Mouse (Mus musculus): Measurements from ENCODE around the gene Ptprm. TPM values are rescaled to one million over a fixed set of nuclear protein-coding genes. Genes with fewer than 3 reads are reported as not detected.

Ptprm gene
- polyA plus RNA-seq, 2 experiments = 0.66 to 0.79 TPM

DNA sequence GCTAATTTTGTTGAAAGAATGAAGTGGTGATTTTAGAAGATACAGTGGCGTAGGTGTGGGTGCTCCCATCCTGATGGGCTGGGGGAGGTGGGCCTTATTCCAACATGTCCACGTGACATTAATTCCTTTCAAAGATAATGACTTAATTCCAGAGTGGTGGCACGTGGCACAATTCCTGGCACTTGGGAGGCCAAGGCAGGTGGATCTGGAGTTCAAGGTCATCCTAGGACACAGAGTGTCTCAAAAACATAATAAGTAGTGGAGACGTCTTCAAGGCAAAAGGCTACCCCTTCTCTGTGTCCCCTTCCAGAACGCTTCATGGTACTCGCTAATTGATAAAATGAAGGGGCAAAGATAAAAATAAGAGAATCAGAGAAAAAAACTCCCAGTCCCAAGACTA lies 7.9 kb upstream of the Ptprm start:
- DNase-seq (ENCODE audit: low read depth in 3 of 3, low spot score in 3 of 3) (no peak), ATAC-seq (ENCODE audit: insufficient read depth) (no peak)
- H3K9me3 ChIP-seq (ENCODE audit: control insufficient read depth, low read length) = no peaks in the 10 kb centered on the region
- H3K36me3 ChIP-seq (replicated peaks; ENCODE audit: control insufficient read depth, insufficient read depth, low read depth) = no peaks in the 10 kb centered on the region
- no peak overlapping the region for H3K4me3 ChIP-seq (ENCODE audit: insufficient read depth in 1 of 2, low read depth in 2 of 2, low read length in 2 of 2)
- no peaks in the 10 kb centered on the region for H3K4me1 ChIP-seq (replicated peaks; ENCODE audit: control insufficient read depth in 2 of 2, insufficient read depth in 2 of 2, low read length in 1 of 2)
- TF ChIP-seq CTCF (IDR thresholded peaks at IDR 0.05; ENCODE audit: low read depth) (no peak), EP300 (IDR thresholded peaks at IDR 0.05; ENCODE audit: low read depth) (no peak)
- WGBS (ENCODE audit: insufficient replicate concordance) = 70% methylated on average over 6 of the region's 6 CpGs
- H3K27ac ChIP-seq = no peak overlapping the region
- no peaks in the 10 kb centered on the region for H3K27me3 ChIP-seq (ENCODE audit: control insufficient read depth, insufficient read depth, low read length)
- no peak overlapping the region for H3K9ac ChIP-seq (replicated peaks)
- H3K4me2 ChIP-seq (ENCODE audit: low read depth) = no peak overlapping the region

DNA sequence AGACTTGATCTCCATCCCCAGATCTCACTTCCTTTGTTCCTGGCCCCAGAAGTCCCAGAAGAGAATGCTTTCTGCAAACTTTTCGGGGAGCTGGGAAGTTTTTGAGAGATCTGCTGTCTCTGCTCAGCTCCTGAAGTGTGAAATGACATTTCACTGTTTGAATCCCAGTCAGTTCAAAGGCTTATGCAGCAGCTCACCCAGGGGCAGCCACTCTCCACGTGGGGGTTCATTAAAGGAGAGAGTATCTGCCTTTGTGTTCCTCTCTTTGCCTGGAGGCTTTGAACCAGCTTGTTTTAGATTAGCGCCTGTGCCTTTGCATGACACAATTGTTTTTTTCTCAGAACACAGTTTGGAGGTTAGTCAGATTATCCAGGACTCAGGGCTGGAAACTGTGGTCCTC lies 6.3 kb upstream of the Ptprm start:
- 26% methylated on average over 3 of the region's 3 CpGs for WGBS (ENCODE audit: insufficient replicate concordance)
- H3K36me3 ChIP-seq (replicated peaks; ENCODE audit: control insufficient read depth, insufficient read depth, low read depth) = no peaks in the 10 kb centered on the region
- ATAC-seq (ENCODE audit: insufficient read depth) = no peak

DNA sequence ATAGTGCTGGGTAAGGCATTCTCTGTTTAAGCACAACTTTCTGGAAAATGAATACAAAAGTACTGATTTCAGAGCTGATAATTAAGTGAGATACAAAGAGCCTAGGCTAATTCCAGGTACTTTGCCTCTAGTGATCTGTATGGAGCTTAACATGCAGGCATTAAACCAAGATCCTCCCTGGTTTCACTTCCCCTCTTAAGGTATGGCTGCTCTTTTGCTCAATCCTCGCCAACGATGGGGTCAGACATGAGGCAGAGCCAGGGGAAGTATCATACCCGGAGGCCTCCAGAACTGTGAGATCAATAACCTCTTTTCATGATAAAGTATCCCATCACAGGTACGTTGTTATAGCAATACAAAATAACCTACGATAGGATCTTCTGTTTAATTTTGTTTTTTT lies 5.3 kb upstream of the Ptprm start:
- Histone ChIP-seq H3K27me3 (ENCODE audit: control insufficient read depth, insufficient read depth, low read length) (peaks cover 10% of the 10 kb centered on the region), H3K4me1 (replicated peaks; ENCODE audit: control insufficient read depth in 2 of 2, insufficient read depth in 2 of 2, low read length in 1 of 2) (no peaks in the 10 kb centered on the region; a peak in 1 of 4 replicates), H3K4me3 (ENCODE audit: insufficient read depth in 1 of 2, low read depth in 2 of 2, low read length in 2 of 2) (no peak overlapping the region), H3K36me3 (replicated peaks; ENCODE audit: control insufficient read depth, insufficient read depth, low read depth) (no peaks in the 10 kb centered on the region), H3K4me2 (ENCODE audit: low read depth) (no peak overlapping the region), H3K9ac (replicated peaks) (no peak overlapping the region), H3K9me3 (ENCODE audit: control insufficient read depth, low read length) (no peaks in the 10 kb centered on the region), H3K27ac (no peak overlapping the region)
- DNase-seq (ENCODE audit: low read depth in 3 of 3, low spot score in 3 of 3) (no peak), ATAC-seq (ENCODE audit: insufficient read depth) (no peak)
- TF ChIP-seq CTCF (IDR thresholded peaks at IDR 0.05; ENCODE audit: low read depth) (no peak), EP300 (IDR thresholded peaks at IDR 0.05; ENCODE audit: low read depth) (no peak)
- 57% methylated on average over 5 of the region's 5 CpGs for WGBS (ENCODE audit: insufficient replicate concordance)

More for the DNA sequence above, 6.3 kb upstream of the Ptprm start:
- Histone ChIP-seq H3K9ac (replicated peaks) (no peak overlapping the region), H3K4me2 (ENCODE audit: low read depth) (no peak overlapping the region), H3K4me1 (replicated peaks; ENCODE audit: control insufficient read depth in 2 of 2, insufficient read depth in 2 of 2, low read length in 1 of 2) (no peaks in the 10 kb centered on the region), H3K27me3 (ENCODE audit: control insufficient read depth, insufficient read depth, low read length) (peaks cover under 1% of the 10 kb centered on the region; the same call in 1 of the 2 replicates), H3K4me3 (ENCODE audit: insufficient read depth in 1 of 2, low read depth in 2 of 2, low read length in 2 of 2) (no peak overlapping the region), H3K9me3 (ENCODE audit: control insufficient read depth, low read length) (no peaks in the 10 kb centered on the region), H3K27ac (no peak overlapping the region)
- no peak for DNase-seq (ENCODE audit: low read depth in 3 of 3, low spot score in 3 of 3)
- TF ChIP-seq EP300 (IDR thresholded peaks at IDR 0.05; ENCODE audit: low read depth) (no peak), CTCF (IDR thresholded peaks at IDR 0.05; ENCODE audit: low read depth) (no peak)

DNA sequence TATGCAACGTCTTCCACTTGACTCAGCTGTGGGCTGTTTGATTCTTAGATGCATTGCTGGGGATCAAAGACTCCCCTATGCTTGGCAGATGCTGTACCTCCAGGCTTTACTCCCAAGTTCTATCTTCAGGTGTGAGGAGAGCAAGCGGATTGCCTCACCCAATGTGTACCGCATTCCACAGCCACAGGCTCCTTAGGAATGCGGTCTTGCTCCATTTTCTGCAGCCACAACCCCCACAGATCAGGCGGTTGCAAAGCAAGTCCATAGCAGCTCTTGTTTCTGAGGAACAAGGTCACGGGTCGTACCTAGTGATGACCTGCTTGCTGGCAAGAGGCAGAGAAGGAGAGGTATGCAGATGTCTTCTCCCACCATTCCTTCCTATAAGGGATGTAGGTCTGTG lies 4.3 kb upstream of the Ptprm start:
- H3K4me2 ChIP-seq (ENCODE audit: low read depth) = no peak overlapping the region
- no peak overlapping the region for H3K4me3 ChIP-seq (ENCODE audit: insufficient read depth in 1 of 2, low read depth in 2 of 2, low read length in 2 of 2)
- no peaks in the 10 kb centered on the region for H3K36me3 ChIP-seq (replicated peaks; ENCODE audit: control insufficient read depth, insufficient read depth, low read depth)
- H3K27me3 ChIP-seq (ENCODE audit: control insufficient read depth, insufficient read depth, low read length) = peaks cover 21% of the 10 kb centered on the region
- no peaks in the 10 kb centered on the region; a peak in 1 of 4 replicates for H3K4me1 ChIP-seq (replicated peaks; ENCODE audit: control insufficient read depth in 2 of 2, insufficient read depth in 2 of 2, low read length in 1 of 2)
- H3K9me3 ChIP-seq (ENCODE audit: control insufficient read depth, low read length) = no peaks in the 10 kb centered on the region
- 73% methylated on average over 7 of the region's 7 CpGs for WGBS (ENCODE audit: insufficient replicate concordance)
- TF ChIP-seq CTCF (IDR thresholded peaks at IDR 0.05; ENCODE audit: low read depth) = no peak
- TF ChIP-seq EP300 (IDR thresholded peaks at IDR 0.05; ENCODE audit: low read depth) = no peak
- ATAC-seq (ENCODE audit: insufficient read depth) (no peak), DNase-seq (ENCODE audit: low read depth in 3 of 3, low spot score in 3 of 3) (no peak)
- no peak overlapping the region for H3K27ac ChIP-seq
- H3K9ac ChIP-seq (replicated peaks) = no peak overlapping the region

DNA sequence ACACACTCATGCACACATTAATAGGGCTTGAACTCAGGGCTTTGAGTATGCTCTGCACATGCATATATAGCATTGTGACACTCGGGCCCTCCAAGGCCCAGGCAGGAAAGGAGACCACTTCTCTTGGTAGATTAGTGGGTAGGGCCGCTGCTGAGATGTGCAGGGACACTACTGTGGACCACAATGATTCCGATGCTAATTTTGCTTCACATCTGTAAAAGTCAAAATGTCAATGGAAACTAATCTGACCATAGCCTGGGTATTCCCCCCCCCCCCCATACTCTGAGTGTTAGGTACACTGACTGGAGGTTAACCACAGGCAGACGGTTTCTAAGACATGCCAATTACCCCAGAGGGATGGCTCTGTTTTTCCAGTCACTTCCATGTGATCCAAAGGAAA lies 2.9 kb upstream of the Ptprm start:
- Histone ChIP-seq H3K27me3 (ENCODE audit: control insufficient read depth, insufficient read depth, low read length) (peaks cover 33% of the 10 kb centered on the region), H3K27ac (no peak overlapping the region), H3K4me1 (replicated peaks; ENCODE audit: control insufficient read depth in 2 of 2, insufficient read depth in 2 of 2, low read length in 1 of 2) (no peaks in the 10 kb centered on the region; a peak in 1 of 4 replicates), H3K9ac (replicated peaks) (no peak overlapping the region), H3K4me3 (ENCODE audit: insufficient read depth in 1 of 2, low read depth in 2 of 2, low read length in 2 of 2) (no peak overlapping the region), H3K4me2 (ENCODE audit: low read depth) (no peak overlapping the region), H3K36me3 (replicated peaks; ENCODE audit: control insufficient read depth, insufficient read depth, low read depth) (no peaks in the 10 kb centered on the region), H3K9me3 (ENCODE audit: control insufficient read depth, low read length) (no peaks in the 10 kb centered on the region)
- no peak for DNase-seq (ENCODE audit: low read depth in 3 of 3, low spot score in 3 of 3)
- TF ChIP-seq EP300 (IDR thresholded peaks at IDR 0.05; ENCODE audit: low read depth) (no peak), CTCF (IDR thresholded peaks at IDR 0.05; ENCODE audit: low read depth) (no peak)
- WGBS (ENCODE audit: insufficient replicate concordance) = 46% methylated on average over 4 of the region's 4 CpGs
- ATAC-seq (ENCODE audit: insufficient read depth) = no peak

Data from liver, embryonic 14.5 days (tissue).